ENCODE assay signal across 1 mouse cellular context in the genomic region with DNA sequence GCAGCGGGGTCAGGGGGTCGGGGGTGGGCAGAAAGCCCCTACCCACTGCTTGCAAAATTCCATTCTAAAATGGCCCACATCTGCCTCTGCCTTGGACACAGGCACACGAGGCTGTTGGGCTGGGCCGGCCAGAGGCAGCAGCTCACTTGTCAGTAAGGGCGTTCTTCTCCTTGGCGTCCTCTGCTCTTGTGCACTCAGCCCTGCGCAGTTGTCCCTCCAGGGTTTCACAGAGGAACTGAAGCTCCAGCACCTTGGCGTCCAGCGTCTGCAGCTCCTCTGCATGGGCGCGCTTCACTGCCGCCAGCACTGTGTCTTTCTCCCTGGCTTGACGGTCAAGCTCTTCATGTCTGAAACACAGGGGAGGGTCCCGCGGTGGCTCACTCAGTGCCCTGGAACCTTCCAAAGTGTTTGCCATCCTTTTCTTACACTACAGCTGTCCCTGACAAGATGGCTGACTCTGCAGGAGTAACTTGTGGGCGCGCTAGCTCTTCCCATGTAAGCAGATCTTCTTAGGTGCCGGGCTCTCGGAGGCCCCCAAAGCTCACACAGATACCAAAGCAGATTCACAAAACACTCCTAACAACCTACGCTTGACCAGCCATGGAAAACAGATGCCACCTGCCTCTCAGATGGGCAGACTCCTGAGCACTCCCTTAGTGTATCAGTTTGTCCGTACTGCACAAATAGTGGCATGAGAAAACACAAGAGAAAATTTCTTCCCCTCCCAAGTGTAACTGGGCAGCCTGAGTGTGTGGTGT.
TF ChIP-seq lines count a peak whose summit lies in the region.

No protein-coding gene starts in this region.

TF ChIP-seq in ES-E14, 5 proteins besides CTCF, POLR2A, EP300 and RAD21:
- TF ChIP-seq MAFK (IDR thresholded peaks at IDR 0.05; ENCODE audit: insufficient read depth, low read depth, low read length) = no peak
- TF ChIP-seq ZC3H11A (IDR thresholded peaks at IDR 0.05; ENCODE audit: borderline replicate concordance, low read depth, low read length) = no peak
- TF ChIP-seq ZNF384 (IDR thresholded peaks at IDR 0.05; ENCODE audit: low read depth, low read length) = no peak
- no peak for TF ChIP-seq HCFC1 (IDR thresholded peaks at IDR 0.05; ENCODE audit: borderline replicate concordance, insufficient read depth, low read length)
- no peak for TF ChIP-seq CHD2 (IDR thresholded peaks at IDR 0.05; ENCODE audit: low read depth, low read length)
